Mouse (Mus musculus) left cerebral cortex, adult 9 months (tissue): Measurements from ENCODE around the gene Cpne4.

ENCODE experiments used
- DNase-seq, 2 experiments: peaks; one replicate each; pipeline ENCODE4 v3.0.0; 2022; ENCODE audit warnings: low spot score in 2 of 2

The Cpne4 gene

GRCm38 (mm10) chr9:104687051-104687450 is 140.0 kb downstream of the Cpne4 start:
- no peak for DNase-seq

DNA sequence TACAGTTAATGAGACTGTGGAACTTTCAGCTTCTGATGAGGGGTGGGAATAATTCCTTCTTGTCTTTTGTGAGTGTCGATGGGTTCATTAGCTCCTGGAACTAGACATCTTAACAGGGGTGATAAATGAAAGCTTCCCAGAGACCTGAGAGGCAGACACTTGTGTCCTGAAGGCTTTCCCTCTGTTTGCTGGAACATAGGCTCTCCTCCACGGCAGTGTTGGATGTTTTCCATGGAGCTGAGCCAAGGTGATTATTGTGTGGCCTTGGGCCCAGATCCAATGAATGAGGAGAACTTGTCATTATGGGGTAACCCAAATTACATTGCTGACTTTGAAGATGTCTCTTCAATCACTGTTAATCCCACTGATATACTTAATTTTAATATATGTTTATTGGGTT is 146.1 kb downstream of the Cpne4 start:
- no peak for DNase-seq

- DNase-seq = no peak
Observed at GRCm38 (mm10) chr9:104710831-104711230, 163.7 kb downstream of the Cpne4 start.

DNA sequence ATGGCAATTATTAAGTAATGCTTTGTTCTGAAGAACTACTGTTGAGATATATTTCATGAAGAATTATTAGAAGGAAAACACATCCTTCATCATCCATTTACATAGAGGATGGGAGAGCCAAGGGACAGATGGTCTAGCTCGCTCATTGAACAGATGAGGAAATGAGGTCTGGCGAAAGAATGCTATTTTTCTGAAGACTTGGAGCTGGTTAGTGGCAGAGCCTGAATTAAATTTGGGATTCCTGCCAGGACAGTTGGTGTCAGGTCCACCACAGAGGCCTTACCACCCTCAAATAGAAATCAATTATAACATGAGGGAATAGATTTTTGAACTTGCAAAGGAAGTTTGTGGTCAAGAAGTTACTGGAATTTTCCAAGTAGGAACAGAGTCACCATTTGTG is 178.2 kb downstream of the Cpne4 start:
- peak in 1 of 2 experiments; percentile 17 for DNase-seq

GRCm38 (mm10) chr9:104742661-104743380 is 195.7 kb downstream of the Cpne4 start:
- DNase-seq = peak in 1 of 2 experiments; percentile 50

- DNase-seq = peak in 1 of 2 experiments; percentile 32
Observed at GRCm38 (mm10) chr9:104755519-104755918, 208.4 kb downstream of the Cpne4 start.

- no peak for DNase-seq
Observed at GRCm38 (mm10) chr9:104760031-104760430, 212.9 kb downstream of the Cpne4 start.

GRCm38 (mm10) chr9:104776198-104776815 is 229.2 kb downstream of the Cpne4 start:
- no peak for DNase-seq

GRCm38 (mm10) chr9:104777135-104777534 is 230.0 kb downstream of the Cpne4 start:
- peak in 1 of 2 experiments; percentile 19 for DNase-seq

DNA sequence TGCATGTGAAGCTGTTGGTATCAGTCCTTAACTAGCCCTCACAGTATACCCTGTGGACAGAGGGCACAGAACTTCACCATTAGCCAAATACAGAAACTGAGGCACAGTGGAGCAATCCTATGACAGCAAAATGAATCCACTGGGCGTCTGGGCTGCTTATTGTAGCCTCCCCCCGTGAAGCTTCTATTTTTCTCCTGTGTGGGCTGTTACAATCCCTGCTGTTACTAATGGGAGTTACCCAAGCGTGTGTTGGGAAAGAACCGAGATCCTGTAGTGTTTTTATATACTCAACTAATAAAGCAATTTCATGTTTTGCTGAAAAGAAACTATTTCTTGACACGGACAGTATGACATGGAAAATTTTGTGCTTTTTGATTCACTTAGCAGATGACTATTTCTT is 230.7 kb downstream of the Cpne4 start:
- no peak for DNase-seq

DNA sequence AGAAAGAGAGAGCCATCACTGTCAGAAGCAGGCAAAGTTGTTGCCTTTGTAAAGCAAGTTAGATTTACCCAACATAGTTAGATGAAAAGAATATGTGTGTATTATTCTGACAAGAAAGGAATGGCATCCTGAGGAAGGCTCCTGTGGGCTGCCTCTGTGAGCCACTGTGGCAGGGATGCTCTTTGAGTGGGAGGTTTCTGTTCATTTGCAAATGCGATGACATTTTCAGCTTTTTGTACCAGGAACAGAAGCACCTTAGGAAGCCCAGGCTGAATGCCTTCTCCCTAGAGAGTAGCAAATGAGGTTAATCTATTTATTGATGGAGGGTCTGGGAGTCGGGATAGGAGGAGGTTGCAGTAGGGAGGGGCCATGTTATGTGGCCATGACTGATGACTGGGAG is 249.5 kb downstream of the Cpne4 start:
- no peak for DNase-seq

DNA sequence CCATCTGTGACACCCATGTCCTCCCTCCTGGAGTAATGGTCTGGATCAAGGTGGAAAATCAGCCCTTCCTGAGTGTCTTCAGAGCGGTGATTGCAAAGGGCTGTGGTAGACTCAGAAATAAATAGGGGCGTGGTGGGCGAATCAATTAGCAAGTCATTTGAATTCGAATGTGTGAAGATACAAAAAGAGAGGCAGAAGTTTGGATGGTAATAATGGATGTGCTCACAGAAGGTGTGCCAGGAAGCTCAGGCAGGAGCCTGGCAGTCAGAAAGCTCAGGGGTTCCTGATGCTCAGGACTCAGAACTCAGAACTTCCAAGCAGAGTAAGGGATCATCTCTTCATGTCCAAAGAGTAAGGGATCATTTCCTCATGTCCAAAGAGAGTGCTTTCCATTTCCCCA is 257.7 kb downstream of the Cpne4 start:
- no peak for DNase-seq

DNA sequence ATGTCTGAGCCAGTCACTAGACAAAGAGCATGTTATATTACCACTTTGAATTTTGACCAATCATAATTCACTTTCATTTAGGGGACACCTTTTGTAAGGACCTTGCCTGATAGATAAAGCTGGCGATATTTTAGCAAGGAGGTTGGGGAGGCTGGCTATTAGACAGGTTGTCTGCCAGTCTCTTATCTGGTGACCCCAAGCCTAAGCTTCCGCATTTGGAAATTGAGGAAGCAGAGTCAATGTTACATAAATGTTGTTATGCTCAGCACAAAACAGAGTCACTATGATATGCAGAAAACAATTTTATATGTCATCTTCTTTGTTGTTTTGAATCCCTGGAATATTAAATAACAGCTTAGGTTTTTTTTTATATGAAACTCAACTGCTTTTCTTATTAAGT is 267.6 kb downstream of the Cpne4 start:
- DNase-seq = no peak

DNA sequence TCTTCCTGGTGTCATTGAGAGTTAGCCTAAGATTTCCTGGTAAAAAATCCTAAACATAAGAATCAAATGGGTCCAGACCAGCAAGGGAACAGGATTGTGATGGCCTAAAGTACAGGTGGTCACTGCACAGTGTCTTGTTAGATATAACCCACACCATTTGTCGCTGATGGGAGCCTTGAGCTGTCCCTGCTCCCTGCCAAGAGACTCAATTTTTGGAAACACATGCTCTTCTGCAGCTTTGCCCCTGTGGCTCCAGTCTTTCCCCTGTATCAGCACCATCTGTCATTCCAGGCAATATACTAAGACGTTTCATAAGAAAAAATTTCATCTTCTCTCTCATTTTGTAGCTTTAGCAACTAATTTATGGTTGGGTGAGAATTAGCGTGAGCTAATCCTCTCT is 281.6 kb downstream of the Cpne4 start:
- DNase-seq = no peak

DNA sequence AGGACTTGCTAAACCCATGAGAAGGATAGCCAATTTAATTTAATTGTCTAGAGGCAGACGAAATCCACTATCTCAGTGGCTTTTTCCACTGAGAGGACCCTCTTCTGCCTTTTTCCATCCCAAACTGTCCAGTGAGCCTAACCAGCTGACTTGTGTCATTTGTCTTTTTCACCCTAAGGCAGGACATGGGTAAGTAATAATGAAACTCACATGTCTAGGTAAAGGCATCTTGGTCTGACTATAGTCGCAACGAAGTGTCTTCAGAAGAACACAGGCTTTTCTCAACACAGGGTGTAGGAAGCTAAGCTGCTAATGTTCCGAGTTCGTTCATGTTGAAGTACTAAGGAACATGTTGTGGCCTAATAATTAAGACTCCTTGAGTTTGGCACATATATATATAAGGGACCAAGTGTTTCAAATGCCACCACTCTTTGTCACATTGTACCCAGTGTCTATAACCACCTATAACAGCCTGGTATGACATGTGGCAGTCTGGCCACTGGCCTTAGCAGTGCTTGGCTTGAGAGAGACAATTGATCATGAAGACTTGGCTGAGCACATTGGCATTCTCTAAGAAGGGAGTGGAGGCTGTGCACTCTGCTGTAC is 286.0 kb downstream of the Cpne4 start:
- DNase-seq = no peak

- no peak for DNase-seq
Observed at GRCm38 (mm10) chr9:104837931-104838330, 290.8 kb downstream of the Cpne4 start.

- DNase-seq = peak; percentile 36 to 64
Observed at GRCm38 (mm10) chr9:104841278-104841677, 294.2 kb downstream of the Cpne4 start.

GRCm38 (mm10) chr9:104845226-104845930 is 298.3 kb downstream of the Cpne4 start:
- no peak for DNase-seq

DNA sequence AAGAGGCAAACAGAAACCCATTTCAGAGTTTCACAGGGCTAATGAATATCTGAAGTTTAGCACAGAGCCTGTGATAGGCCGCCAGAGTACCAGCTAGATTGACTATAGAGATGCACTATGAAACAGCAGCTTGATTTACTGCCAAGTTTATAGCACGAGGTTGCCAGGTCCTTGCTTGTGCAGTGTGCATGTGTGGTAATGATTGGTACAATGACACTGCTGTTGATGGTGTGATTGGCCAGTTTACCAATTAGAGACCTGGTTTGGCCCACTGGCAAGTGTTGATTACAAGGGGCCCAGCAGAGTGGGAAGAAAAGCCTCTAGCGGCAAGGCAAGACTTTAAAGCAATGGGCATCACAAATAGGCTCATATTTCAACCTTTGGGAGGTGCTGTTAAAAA is 306.6 kb downstream of the Cpne4 start:
- DNase-seq = no peak

DNA sequence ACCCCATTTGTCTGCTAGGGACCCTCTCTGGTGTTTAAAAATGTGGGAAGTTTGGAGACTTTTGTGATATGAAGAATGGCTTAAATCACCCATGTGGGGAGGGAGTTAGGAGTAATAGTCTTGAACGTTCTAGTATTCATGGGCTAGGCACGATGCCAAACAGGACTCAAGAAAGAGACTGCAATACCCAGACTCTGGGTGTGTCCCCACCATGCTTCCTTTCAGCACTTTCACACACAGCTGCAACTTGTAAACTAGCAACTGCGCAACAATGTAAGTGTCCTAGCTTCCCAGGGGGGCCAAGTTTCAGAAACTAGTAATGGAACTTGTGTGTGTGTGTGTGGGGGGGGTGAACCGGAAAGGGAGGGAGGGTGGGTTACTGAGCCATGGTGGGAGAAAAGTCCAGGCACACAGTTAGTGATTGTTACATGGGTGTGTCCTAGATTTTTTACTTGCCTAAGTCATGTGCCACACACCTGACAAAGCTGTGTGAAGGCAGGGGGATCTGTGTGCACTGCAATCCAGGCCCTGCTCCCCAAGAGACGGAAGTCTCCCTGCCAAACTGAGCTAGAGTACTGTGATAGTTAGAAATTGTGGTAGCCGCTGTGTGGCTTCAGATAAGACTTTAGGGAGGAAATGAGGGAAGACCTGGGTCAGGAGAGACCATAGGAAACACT is 307.3 kb downstream of the Cpne4 start:
- DNase-seq = no peak

GRCm38 (mm10) chr9:104865830-104866229 is 318.7 kb downstream of the Cpne4 start:
- DNase-seq = no peak

DNA sequence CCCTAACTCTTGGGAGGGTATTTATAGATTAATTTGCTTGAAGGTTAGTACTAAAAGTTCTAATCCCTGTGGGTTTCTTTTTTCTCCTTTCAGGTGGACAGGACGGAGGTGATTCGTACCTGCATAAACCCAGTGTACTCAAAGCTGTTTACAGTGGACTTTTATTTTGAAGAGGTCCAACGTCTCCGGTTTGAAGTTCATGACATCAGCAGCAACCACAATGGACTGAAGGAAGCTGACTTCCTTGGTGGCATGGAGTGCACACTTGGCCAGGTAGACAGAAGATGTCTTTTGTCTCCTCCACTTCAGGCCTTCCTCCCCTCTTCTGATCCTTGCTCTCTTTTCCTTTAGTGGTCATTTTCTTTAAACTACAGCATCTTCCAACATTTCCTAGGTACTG is 325.5 kb downstream of the Cpne4 start:
- DNase-seq = no peak
